Mouse (Mus musculus) embryonic fibroblast, embryonic 13.5 days (primary cell): Measurements from ENCODE around the gene Zmym6.

Experiments used
- CTCF ChIP-seq: IDR thresholded peaks from 2 replicates; pipeline ENCODE4 v1.5.1; 2011; ENCODE audit warnings: mild to moderate bottlenecking, control low read depth, low read length, moderate library complexity, borderline replicate concordance; ENCODE audit not compliant: insufficient read depth
- POLR2A ChIP-seq: IDR thresholded peaks from 2 replicates; pipeline ENCODE4 v1.6.1; 2011; ENCODE audit warnings: low read depth, mild to moderate bottlenecking, control low read depth, low read length, moderate library complexity

GRCm38 (mm10) chr4:127150031-127150430, 72.8 kb downstream of the Zmym6 start:
- TF ChIP-seq CTCF (no peak), POLR2A (no peak)
